Mouse (Mus musculus) kidney, adult 8-10 months (tissue): ENCODE measurements around the gene Ly6g6c.

Source experiments
- DNase-seq, 2 experiments: peaks; one replicate each; pipeline ENCODE4 v3.0.0; 2022

The Ly6g6c gene

DNA sequence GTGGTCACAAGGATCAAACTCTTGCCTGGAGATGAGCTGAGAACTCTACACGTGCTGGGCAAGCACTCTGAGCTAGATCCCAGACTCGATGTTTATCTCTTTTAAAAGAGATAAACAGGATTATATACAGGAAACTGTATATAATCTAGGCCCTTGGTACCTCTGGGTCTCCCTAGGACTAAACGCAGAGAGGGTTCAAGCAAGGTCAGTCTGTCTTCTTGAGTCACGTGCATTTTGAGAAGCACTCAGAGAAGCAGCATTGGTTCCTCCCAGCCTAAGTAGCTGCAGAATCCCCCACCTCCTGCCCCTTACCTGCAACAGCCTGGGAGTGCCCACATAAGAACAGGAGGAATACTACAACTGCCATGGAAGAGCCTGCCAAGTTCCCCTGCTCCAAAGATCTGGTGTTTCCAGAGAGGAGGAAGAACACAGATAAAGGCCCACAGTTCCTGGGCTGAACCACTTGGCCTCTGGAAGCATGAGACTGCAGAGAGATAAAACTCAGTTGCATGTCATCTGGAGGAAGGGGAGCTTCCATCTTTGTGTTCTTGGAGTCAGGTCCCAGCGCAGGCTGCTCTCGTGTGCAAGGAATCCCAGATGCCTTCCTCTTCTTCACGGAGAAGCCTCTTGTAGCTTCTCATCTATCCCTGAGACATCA is 20.1 kb downstream of the Ly6g6c start, which contains the start of gene Ly6g6f:
Ly6g6f (minus strand) TSS at position 403 of the 658 bp plus-strand sequence.
- DNase-seq = no peak

DNA sequence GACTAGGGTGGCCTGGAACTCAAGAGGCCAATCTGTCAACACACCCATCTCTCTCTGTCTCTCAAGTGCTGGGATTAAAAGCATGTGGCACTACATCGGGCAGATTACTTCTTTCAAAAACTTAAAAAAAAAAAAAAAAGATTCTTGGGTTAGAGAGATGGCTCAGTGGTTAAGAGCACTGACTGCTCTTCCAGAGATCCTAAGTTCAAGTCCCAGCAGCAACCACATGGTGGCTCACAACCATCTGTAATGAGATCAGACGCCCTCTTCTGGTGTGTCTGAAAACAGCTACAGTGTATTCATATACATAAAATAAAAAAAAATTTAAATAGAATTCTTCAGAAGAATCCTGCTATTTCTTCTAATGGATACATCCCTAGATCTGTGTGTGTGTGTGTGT is 23.0 kb downstream of the Ly6g6c start:
- no peak for DNase-seq

DNA sequence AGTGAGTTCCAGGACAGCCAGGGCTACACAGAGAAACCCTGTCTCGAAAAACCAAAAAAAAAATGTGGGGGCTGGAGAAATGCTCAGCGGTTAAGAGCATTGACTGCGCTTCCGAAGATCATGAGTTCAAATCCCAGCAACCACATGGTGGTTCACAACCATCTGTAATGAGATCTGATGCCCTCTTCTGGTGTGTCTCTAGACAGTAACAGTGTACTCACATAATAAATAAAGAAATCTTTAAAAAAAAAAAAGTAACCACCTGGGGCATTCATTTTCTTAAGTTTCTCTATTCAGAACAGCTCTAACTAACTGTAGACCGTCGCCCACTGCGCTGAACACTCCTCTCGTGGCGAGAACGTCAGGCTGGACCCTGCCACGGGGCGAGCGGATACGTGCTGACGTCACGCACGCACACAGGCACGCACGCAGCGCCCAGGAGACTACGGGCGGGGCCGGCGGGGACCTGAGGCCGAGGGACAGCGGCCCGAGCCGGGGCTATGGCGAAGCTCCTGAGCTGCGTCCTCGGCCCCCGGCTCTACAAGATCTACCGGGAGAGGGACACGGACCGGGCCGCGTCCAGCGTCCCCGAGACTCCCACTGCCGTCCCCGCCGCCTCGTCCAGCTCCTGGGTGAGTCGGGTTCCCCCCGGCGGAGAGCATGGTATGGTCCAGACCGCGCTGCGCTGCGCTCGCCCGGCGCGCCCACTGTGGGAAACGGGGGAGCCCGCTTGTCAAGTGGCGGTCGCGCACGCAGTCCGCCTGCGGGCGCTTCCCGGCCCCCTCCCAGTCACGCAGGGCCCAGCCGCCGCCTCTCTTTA is 23.8 kb downstream of the Ly6g6c start, which contains the start of gene Abhd16a:
Abhd16a (plus strand) TSS at position 439 of the 820 bp plus-strand sequence.
- peak; percentile 91 to 93 for DNase-seq

DNA sequence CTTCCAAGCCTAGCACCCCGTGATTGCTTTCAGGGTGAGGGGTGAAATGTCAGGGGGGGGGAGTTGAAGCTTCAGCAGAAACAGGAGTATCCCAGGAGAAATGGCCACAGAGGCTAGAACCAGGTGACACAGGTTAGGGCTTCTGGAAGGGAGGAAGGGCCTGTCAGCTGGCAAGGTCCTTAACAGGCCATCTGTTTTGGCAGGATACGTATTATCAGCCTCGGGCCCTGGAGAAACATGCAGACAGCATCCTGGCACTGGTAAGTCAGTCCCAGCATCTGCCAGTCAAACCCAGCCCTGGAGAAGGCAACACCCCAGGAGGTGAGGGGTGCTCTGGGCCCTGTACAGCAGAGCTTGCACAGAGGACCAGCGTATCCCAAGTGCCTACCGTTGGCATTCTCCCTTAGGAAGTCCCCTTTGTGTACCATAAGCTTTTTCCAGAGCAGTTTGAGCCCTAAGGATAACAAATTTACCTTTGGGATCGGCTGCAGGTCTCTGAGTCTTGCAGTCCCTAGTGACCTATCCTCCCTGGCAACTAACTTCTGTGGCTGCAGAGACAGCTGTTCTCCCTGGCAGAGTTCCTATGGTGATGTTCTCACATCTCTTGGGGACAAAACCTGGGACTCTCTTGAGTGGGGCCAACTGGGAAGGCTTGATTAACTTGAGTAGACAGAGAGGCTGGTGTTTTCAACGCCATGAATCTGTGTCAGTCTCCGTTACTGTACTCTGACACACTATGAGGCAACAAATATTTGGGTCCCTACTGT is 25.2 kb downstream of the Ly6g6c start:
- DNase-seq = no peak

DNA sequence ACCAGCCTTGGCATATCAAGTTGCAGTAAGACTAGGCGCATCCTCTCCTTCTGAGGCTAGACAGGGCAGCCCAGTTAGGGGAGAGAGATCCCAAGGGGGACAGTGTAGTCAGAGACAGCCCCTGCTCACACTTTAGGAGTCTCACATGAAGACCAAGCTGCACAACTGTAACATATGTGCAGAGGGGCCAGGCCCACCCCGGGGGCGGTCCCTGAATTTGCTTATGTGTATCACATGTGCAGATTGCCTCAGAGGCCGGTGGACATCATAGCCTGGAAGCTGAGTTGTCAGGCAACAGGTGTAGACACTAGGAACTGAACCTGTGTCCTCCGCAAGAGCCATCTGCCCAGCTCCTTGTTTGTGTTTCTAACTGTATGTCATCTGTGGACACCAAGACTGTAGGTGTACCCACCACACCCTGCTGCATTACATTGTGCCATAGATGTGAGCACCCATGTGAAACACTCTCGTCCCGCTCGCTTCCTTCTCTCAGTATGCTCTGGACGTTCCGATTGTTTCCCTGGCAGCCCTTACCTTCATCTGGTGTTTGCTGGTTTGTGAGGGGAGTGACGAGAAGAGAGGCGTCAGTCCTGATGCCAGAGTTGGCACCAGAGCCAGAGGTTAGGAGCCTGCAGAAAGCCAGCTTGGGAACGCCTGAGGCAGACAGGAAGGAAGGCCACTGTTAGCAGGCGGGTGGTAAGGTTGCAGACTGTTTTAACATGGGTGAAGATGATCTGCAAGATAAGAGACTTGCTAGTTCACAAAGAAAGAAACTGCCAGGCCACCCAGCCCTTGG is 27.4 kb downstream of the Ly6g6c start:
- no peak for DNase-seq

DNA sequence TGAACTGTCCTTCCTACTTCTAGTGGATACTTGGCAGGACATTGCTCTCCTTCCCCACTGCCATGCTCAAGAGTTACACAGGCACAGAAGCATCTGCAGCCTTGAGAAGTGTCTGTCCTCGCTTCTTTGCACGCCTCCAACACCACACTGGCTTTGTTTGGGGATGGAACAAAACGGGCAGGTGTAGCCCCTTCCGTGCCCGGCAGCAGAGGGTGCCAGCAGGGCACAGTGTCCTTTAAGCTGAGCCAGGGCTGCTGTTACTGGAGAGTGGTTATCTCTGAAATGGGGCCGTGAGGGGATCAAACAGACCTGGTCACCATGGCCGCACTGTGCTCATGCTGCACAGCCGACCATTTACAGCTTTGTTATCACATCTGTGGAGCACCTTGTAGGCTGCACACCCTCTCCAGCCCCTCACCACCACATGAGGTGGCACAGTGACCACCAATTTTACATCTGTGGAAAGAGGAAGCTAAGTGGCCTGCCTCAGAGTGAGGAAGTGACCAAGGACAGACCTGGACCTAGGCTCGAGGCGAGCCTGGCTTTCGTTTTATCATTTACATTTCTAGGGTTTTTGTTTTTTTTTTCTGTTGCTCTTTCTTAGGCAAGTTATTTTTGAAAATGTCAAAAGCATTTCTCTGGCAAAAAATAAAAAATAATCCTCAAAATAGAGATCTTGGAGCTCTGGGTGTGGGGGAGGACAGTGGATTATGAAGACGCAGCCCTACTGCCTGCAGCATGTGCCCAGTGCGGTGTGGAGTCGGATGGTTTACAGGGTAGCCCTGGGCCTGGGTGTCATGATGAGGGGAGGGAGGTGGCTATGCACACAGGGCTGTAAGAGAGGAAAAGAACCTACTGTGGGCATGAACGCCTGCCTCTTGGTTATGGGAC is 29.5 kb downstream of the Ly6g6c start:
- DNase-seq = no peak

DNA sequence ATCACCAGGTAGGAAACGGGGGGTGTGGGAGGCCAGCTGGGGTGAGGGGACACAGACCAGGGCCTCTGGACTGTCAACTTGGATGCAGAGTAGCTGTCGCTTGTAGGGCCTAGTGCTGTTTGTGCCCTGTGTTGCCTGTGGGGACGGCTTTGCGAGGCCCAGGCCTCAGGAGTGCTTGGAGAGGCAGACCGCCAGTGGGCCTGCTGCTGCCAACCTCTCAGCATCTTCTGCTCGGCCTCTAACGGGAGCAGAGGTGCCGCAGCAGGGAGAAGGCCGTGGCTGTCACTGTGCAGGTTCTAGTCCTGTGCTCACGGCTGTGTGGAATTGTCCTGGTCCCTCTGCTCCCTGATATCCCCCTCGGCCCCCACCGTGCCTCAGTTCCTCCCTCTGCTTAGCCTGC is 31.4 kb downstream of the Ly6g6c start:
- no peak for DNase-seq

DNA sequence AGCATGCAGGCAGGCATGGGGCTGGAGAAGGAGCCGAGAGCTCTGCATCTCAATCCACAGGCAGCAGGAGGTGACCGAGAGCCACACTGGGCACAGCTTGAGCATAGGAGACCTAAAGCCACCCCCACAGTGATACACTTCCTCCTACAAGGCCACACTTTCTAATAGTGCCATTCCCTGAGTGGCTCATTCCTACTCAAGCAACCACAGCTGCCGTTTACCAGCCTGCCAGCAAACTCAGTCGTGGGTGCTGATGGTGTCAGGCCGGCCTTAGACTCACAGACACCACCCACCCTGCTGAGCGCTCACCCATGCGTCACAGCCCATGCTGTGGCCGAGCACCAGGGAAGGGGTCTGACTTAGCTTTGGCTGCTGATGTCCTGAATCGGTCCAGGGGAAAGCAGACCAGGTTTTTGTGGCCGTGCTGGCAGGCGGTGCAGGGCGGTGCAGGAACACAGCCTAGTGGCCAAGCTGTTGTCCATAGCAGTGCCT is 32.0 kb downstream of the Ly6g6c start:
- DNase-seq = no peak

DNA sequence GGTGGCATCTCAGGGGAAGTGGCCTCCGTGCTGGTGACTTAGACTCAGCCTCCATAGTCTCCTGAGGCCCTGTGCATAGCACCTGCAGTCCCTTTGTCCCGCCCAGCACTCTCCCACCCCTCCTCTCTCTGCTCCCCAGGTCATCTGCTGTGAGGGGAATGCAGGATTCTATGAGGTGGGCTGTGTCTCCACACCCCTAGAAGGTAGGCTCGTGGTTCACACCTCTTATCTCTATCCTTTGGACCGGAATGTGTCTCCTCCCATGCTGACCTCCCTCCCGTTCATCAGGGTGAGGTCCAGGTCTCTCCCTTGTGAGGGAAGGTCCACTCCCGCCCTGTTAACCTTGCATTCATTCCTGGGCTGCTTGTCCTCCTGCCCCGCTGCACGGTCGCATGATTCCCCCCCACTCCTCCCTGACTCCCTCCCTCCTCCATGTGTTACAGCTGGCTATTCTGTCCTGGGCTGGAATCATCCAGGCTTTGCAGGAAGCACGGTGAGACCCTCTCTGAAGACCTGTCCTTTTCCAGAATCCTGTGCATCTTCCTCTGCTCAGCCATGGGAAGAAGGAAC is 35.1 kb downstream of the Ly6g6c start:
- DNase-seq = no peak

DNA sequence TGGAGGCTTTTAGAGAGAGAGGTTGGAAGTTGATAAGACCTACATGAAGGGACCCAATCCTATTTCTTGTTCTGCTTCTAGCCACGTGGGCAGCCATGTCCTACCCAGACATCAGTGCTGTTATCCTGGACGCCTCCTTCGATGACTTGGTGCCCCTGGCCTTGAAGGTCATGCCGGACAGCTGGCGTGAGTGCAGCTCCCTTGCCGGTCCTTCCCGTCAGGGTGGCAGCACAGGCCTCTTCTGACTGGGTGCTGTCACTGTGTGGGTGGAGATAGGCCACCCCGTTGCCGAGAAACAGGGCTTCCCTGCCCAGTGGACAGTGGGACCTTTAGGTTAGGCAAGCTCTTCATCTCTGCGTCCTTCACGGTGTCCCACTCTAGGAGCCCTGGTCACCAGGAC is 36.0 kb downstream of the Ly6g6c start:
- DNase-seq = no peak

DNA sequence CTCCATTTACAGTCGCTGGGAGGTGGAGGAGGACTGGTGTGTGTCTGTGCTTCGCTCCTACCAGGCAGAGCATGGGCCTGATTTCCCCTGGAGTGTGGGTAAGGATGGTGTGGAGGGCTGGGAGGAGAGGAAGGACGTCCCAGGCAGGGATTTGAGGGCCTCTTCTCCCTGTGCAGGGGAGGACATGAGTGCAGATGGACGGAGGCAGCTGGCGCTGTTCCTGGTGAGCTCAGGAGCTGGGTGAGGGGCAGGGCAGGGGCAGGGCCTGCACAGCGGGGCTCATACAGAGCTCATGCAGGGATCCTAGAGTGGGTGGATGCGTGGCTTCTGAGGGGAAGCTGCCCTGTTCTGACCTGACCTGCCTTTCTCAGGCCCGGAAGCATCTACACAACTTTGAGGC is 37.1 kb downstream of the Ly6g6c start:
- no peak for DNase-seq

DNA sequence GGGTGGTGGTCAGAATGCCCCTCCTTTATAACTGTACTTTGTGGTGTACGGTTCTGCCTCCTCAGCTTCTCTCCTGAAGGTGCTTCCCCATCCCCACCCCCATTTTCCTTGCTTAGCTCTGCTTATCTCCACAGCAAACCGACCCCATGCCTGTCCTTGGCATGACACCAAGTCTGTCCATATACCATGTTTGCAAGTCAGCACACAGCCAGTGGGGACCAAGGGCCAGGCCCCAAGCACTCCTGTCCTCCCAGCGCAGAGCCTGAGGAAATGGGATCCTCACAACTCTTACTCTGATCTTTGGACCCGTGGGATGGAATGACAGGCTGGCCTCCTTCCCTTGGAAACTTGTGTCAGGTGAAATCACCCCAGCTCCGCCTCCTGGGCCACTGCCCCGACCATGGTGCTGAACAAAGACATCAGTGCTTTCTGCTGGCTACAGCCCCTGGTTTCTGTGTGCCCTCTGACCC is 38.1 kb downstream of the Ly6g6c start:
- peak; percentile 75 to 82 for DNase-seq

DNA sequence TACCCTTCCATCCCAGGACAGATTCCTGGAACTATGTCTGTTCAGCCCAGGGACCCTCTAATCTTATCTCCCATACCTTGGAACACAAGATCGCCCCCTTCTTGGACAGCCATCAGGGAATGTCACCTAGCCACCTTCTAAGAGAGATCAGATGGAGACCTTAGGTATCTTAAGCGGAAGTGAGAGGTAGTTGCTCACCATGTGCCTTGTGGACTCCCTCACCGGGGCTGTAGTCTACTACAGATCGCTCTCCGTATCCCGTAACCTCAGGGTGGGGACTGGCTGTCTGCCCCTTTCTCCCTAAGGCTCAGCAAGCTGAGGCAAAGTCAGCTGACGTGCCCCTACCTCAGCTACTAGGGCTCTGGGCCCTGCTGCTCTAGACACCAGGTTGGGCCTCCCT is 38.9 kb downstream of the Ly6g6c start:
- DNase-seq = no peak

DNA sequence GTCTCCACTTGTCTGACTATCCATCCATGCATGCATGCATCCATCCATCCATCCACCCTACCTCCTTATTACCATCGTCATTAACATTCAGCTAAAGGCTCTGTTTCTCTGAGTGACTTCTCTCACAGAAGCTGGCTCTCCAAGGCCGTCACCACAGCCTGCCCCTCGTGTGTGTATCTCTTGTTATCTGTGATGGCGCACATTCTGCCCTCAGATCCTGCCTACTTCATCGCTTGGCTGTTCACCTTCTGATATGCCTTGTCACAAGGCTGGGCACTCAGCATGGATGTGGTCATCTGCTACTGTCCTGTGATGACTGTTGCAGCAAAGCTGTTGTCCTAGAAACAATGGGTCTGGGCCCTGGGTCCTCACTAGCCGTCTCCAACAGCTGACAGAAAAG is 39.6 kb downstream of the Ly6g6c start:
- no peak for DNase-seq

DNA sequence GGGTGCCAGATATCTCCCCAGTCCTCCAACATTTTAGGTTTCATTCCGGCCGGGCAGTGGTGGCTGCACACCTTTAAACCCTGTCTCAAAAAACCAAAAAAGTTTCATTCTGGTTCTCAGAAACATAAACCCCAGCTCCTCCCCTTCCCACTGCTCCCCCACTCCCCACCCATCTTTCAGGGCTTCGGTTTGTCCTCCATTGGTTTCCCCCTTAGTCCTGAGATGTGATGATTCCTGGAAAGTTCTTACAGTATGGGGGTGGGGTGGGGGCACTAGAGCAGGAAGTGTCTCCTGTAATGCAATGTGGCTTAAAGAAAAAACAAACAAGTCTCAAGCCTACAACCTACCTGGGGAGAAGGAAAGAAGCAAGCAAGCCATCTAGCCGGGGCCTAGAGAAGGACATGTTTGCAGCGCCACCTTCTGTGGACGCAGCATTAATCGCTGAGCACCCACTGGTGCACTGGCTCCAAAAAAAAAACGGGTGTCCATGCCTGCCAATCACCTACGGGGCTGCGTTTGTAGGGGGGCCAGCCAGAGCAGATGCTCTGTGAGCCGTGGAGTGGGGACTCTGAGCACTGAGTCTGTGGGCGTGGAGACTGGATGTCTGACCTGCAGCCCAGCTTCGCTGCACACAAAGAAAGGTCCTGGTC is 40.7 kb downstream of the Ly6g6c start:
- peak in 1 of 2 experiments; percentile 45 for DNase-seq

DNA sequence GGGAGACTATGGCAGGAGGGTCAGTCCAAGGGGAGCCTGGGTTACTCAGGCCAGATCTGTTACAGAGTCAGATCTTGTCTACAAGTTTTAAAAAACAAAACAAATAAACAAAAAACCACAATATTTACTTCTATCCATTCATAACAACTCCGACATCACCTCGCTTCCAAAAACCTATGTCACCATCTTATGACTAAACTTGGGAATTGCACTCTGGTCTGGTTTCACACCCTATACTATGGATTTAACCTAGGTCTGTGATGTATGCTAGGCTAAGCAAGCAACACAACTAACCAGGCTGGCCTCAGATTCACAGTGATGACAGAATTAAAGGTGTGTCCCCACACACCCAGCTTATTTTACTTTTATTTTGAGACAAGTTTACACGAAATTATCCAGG is 41.3 kb downstream of the Ly6g6c start:
- DNase-seq = no peak

DNA sequence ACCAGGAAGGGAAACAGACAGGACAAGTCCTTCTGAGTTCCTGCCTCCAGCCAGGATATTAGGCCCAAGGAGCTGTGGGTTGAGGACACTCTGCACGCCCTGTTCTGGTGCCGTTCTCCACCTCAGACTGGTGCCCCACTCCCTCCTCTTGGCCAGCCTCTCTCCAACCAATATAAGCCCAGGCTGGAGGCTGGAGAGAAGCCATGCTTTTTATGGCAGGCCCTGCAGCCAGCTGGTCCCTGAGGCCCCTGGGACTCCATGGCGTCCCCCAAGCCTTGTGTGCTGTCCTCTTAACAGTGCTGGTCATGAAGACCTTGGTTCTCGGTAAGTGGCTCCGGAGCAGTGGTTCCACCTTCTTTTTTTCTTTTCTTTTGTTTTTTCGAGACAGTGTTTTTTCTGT is 42.9 kb downstream of the Ly6g6c start, which contains the start of gene Ly6g5c:
Ly6g5c (plus strand) TSS at position 183 of the 400 bp plus-strand sequence.
- no peak for DNase-seq

DNA sequence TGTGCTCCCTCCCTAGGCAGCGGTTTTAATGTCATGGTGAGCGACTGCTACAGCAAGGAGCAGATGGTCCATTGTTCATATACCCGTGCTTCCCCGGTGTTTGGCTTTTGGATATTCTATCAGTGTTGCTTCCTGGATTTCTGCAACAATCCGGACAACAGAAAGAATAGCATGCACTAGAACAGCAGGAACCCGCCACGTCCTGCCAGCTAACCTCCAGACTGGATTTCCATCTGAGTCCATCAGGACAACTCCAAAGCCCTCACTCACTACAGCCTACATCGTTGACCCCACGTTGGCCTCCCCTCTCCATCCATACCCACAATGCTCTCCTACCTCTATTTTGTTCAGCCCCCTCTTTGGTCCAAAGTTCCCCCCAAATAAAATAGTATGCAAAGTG is 46.6 kb downstream of the Ly6g6c start:
- no peak for DNase-seq

DNA sequence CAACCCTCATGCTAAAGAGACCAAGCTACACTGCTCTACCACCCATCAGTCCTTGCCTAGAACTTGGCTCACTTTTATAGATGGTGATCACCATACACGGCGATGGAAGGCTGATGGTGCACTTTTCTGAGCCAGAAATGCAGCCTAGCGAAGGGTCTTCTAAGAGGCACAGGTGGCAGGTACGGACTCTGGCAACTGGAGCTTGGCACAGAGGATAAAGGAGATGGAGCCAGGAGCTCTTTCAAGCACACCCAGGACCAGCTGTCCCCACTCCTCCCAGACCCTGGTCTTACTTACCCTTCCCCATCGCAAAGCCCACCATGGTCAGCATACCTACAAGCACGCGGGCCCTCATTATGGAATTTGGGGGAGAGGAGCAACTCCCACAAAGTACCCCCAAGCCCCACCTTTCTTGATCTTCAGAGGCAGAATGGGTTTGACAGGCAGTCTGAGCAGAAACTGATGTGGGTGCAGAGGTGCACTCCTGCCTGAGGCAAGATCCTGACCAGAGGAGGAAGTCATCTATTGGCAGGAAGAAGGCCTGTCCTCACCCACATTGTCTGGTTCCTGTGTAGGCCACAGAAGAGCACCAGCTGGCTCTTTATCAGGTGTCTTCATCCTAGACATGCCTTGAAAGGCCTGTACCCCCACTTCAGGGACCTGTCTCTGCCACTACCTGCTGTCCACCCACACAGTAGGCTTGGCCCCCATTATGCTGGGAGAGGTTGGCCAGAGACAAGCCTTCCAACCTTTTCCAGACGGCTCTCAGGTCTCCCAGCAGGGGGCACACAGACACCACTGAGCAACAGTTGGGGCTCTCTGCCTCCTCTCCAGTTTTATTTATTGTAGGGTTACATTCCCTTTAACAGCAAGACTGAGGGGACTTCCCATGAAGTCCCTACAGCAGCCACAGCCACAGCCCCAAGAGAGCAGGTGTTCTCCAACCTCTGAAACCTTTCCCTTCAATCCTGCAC is 50.1 kb downstream of the Ly6g6c start, which contains the start of gene Ly6g5b:
Ly6g5b (minus strand) TSS at position 383 of the 974 bp plus-strand sequence.
- DNase-seq = no peak
